ENCODE assay signal across 16 mouse cellular contexts in the genomic region with DNA sequence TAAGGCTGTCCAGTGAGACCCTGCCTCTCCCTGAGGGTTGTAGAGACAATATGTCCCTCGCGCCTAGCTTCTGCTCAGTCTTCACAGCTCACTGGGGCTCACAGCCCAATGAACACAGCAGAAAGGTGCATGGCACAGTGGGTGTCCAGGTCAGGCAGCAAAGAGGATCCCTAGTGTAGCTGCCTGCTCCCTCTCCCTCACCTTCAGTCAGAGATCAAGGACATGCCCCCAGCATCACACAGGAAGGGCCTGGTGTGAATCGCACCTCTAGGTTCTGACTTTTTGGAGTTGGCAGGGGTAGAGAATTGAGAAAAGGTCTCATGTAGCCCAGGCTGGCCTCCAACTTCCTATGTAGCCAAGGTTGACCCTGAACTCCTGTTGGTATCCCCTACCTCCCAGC. TPM values are rescaled to one million over a fixed set of nuclear protein-coding genes. Genes with fewer than 3 reads are reported as not detected.
DNase-seq lines count a peak whose midpoint lies in the region; ATAC-seq and TF ChIP-seq lines count a peak whose summit lies in the region.
"Had no signal": no experiment of that assay in that cellular context is flagged by ENCODE, and none has a peak within 500 bp of the region (broad histone marks: within the 10 kb centered on the region; RNA-seq: fewer than 3 reads in every experiment).

No protein-coding gene starts in this region.

- ATAC-seq in kidney, embryonic 15.5 days (replicated peaks; ENCODE audit: low FRiP score): no peak
- no peak for ATAC-seq in intestine, embryonic 16.5 days
- no peak for ATAC-seq in neural tube, embryonic 15.5 days (ENCODE audit: low FRiP score)

- H3K4me2 ChIP-seq in kidney, embryonic 15.5 days: peak overlapping the region; percentile 88
- H3K4me2 ChIP-seq in intestine, embryonic 16.5 days (ENCODE audit: low read depth, low read length): no peak overlapping the region
- H3K4me2 ChIP-seq in neural tube, embryonic 15.5 days: no peak overlapping the region

- no peak for TF ChIP-seq POLR2A in small intestine, adult 2 months (IDR thresholded peaks at IDR 0.05; ENCODE audit: low read depth, low read length)

- WGBS in kidney, embryonic 15.5 days: 86% methylated on average over 3 of the region's 3 CpGs
- WGBS in intestine, embryonic 16.5 days: 78% methylated on average over 3 of the region's 3 CpGs
- WGBS in small intestine, adult 2 months: 77% methylated on average over 3 of the region's 3 CpGs
- 78% methylated on average over 3 of the region's 3 CpGs for WGBS in neural tube, embryonic 15.5 days

- 0 out of 2 replicates have a peak overlapping the region, but pooled peaks have one; percentile 94 for H3K27ac ChIP-seq in kidney, embryonic 15.5 days
- H3K27ac ChIP-seq in ES-E14 (ENCODE audit: insufficient read depth, low read depth, low read length, poor library complexity, severe bottlenecking): no peak overlapping the region
- 0 out of 2 replicates have a peak overlapping the region, but pooled peaks have one; percentile 9 for H3K27ac ChIP-seq in intestine, embryonic 16.5 days (ENCODE audit: low read length)
- peak overlapping the region; percentile 18; the same call in 1 of the 2 replicates for H3K27ac ChIP-seq in small intestine, adult 2 months (ENCODE audit: insufficient read depth, low read depth, low read length)
- H3K27ac ChIP-seq in neural tube, embryonic 15.5 days (replicated peaks): no peak overlapping the region
- H3K27ac ChIP-seq: forebrain, embryonic 15.5 days had no signal

- 0 out of 2 replicates have a peak, but pooled peaks cover 2% of the 10 kb centered on the region for H3K27me3 ChIP-seq in kidney, embryonic 15.5 days
- H3K27me3 ChIP-seq in intestine, embryonic 16.5 days (replicated peaks; ENCODE audit: control insufficient read depth, insufficient read depth, low read length): no peaks in the 10 kb centered on the region
- H3K27me3 ChIP-seq in small intestine, adult 2 months (ENCODE audit: control insufficient read depth, insufficient read depth, low read length): no peaks in the 10 kb centered on the region
- H3K27me3 ChIP-seq in neural tube, embryonic 15.5 days (replicated peaks): no peaks in the 10 kb centered on the region
- H3K27me3 ChIP-seq: forebrain, embryonic 15.5 days; hindbrain, embryonic 15.5 days had no signal

- no peaks in the 10 kb centered on the region for H3K9me3 ChIP-seq in kidney, embryonic 15.5 days (replicated peaks)
- no peaks in the 10 kb centered on the region for H3K9me3 ChIP-seq in ES-E14 (ENCODE audit: control insufficient read depth, insufficient read depth, low read depth, low read length)
- no peaks in the 10 kb centered on the region for H3K9me3 ChIP-seq in intestine, embryonic 16.5 days (ENCODE audit: control insufficient read depth, low read length)
- no peaks in the 10 kb centered on the region for H3K9me3 ChIP-seq in neural tube, embryonic 15.5 days (replicated peaks)
- H3K9me3 ChIP-seq: forebrain, embryonic 15.5 days; hindbrain, embryonic 15.5 days had no signal

- peaks cover 10% of the 10 kb centered on the region for H3K36me3 ChIP-seq in kidney, embryonic 15.5 days
- peaks cover 6% of the 10 kb centered on the region; the same call in 1 of the 2 replicates for H3K36me3 ChIP-seq in ES-E14 (ENCODE audit: control insufficient read depth, insufficient read depth, low read length, poor library complexity, severe bottlenecking)
- peaks cover under 1% of the 10 kb centered on the region; the same call in 1 of the 2 replicates for H3K36me3 ChIP-seq in intestine, embryonic 16.5 days (ENCODE audit: control insufficient read depth, insufficient read depth, low read length)
- H3K36me3 ChIP-seq in small intestine, adult 2 months (ENCODE audit: control insufficient read depth, insufficient read depth, low read length): peaks cover 6% of the 10 kb centered on the region
- peaks cover 5% of the 10 kb centered on the region; the same call in 1 of the 2 replicates for H3K36me3 ChIP-seq in neural tube, embryonic 15.5 days

- in situ Hi-C loops in ES-E14 (cut with MboI; ENCODE audit: low sequenced_read_pairs in 2 of 2, unreplicated experiment in 2 of 2): no loop called here

- intact Hi-C loops in gastrocnemius, postnatal 14 days (cut with DNase I; ENCODE audit: low total_unique reads): no loop called here

- no peak for DNase-seq in kidney, adult 8-10 months
- no peak for DNase-seq in ES-E14 (ENCODE audit: low read depth, low spot score)
- DNase-seq in gastrocnemius, postnatal 14 days: no peak
- DNase-seq: kidney, postnatal 36 days; thymus, postnatal 14 days had no signal

- peak overlapping the region; percentile 91 for H3K4me3 ChIP-seq in kidney, embryonic 15.5 days (replicated peaks)
- H3K4me3 ChIP-seq in ES-E14 (ENCODE audit: insufficient read depth in 1 of 2, low read depth in 1 of 2, low read length in 2 of 2, poor library complexity in 1 of 2, severe bottlenecking in 1 of 2): no peak overlapping the region
- no peak overlapping the region for H3K4me3 ChIP-seq in intestine, embryonic 16.5 days (ENCODE audit: low read length)
- no peak overlapping the region for H3K4me3 ChIP-seq in small intestine, adult 2 months (ENCODE audit: low read depth, low read length)
- no peak overlapping the region for H3K4me3 ChIP-seq in neural tube, embryonic 15.5 days (replicated peaks)

- no peak for TF ChIP-seq CTCF in small intestine, adult 2 months (IDR thresholded peaks at IDR 0.05; ENCODE audit: extremely low read depth, insufficient read length, insufficient replicate concordance, low read depth, low read length)

- H3K9ac ChIP-seq in kidney, embryonic 15.5 days: no peak overlapping the region
- peak overlapping the region; percentile 25; the same call in 1 of the 2 replicates for H3K9ac ChIP-seq in ES-E14 (ENCODE audit: insufficient read depth, low read depth, low read length, poor library complexity, severe bottlenecking)
- H3K9ac ChIP-seq in intestine, embryonic 16.5 days (ENCODE audit: low read depth, low read length): 0 out of 2 replicates have a peak overlapping the region, but pooled peaks have one; percentile 11
- no peak overlapping the region for H3K9ac ChIP-seq in neural tube, embryonic 15.5 days (replicated peaks)
- H3K9ac ChIP-seq: forebrain, embryonic 15.5 days; hindbrain, embryonic 15.5 days had no signal

- peaks cover 44% of the 10 kb centered on the region for H3K4me1 ChIP-seq in kidney, embryonic 15.5 days
- H3K4me1 ChIP-seq in ES-E14 (ENCODE audit: control insufficient read depth in 2 of 2, insufficient read depth in 2 of 2, low read length in 2 of 2, poor library complexity in 1 of 2): peaks cover 0 to 13% of the 10 kb centered on the region in 2 experiments; a peak in 3 of 4 replicates
- peaks cover 29% of the 10 kb centered on the region for H3K4me1 ChIP-seq in intestine, embryonic 16.5 days (ENCODE audit: control insufficient read depth, insufficient read depth, low read length)
- peaks cover 26% of the 10 kb centered on the region for H3K4me1 ChIP-seq in small intestine, adult 2 months (ENCODE audit: control insufficient read depth, insufficient read depth, insufficient read length, low read length)
- H3K4me1 ChIP-seq in neural tube, embryonic 15.5 days: peaks cover 25% of the 10 kb centered on the region

TF ChIP-seq in ES-E14, 5 proteins besides CTCF, POLR2A, EP300 and RAD21 (continues in another document):
- TF ChIP-seq MAFK (IDR thresholded peaks at IDR 0.05; ENCODE audit: insufficient read depth, low read depth, low read length): no peak
- no peak for TF ChIP-seq ZC3H11A (IDR thresholded peaks at IDR 0.05; ENCODE audit: borderline replicate concordance, low read depth, low read length)
- no peak for TF ChIP-seq CHD2 (IDR thresholded peaks at IDR 0.05; ENCODE audit: low read depth, low read length)
- TF ChIP-seq ZNF384 (IDR thresholded peaks at IDR 0.05; ENCODE audit: low read depth, low read length): no peak

RNA-seq across cellular contexts. Expression of a gene that starts 1.4 kb away (rescaled TPM):
- 130 and 138 TPM in 2 replicates for polyA plus RNA-seq in kidney, embryonic 15.5 days (2015; fragmentation: Nextera tagmentation; extraction: Ambion mirVana)
- 90.9 and 108 TPM in 2 replicates for total RNA-seq in ES-E14 (2012; rRNA removed)
- polyA plus RNA-seq in intestine, embryonic 16.5 days (2015; fragmentation: Nextera tagmentation; extraction: Ambion mirVana): 62.7 and 62.9 TPM in 2 replicates
- polyA plus RNA-seq in small intestine, adult 2 months (2012; rRNA removed): 45.6 and 101 TPM in 2 replicates
- 33.4 and 51.7 TPM in 2 replicates for polyA plus RNA-seq in neural tube, embryonic 15.5 days (2015; fragmentation: Nextera tagmentation; extraction: Ambion mirVana)
- 10 to 100 TPM; 18.1 to 24.6 TPM for total RNA-seq in gastrocnemius, postnatal 14 days (2021)

RNA-seq across cellular contexts. Expression of a gene that starts 28.2 kb away (rescaled TPM):
- polyA plus RNA-seq in kidney, embryonic 15.5 days (2015; fragmentation: Nextera tagmentation; extraction: Ambion mirVana): 790 and 798 TPM in 2 replicates
- total RNA-seq in ES-E14 (2012; rRNA removed): 995 and 1,362 TPM in 2 replicates
- 1,179 and 1,252 TPM in 2 replicates for polyA plus RNA-seq in intestine, embryonic 16.5 days (2015; fragmentation: Nextera tagmentation; extraction: Ambion mirVana)
- polyA plus RNA-seq in small intestine, adult 2 months (2012; rRNA removed): 2,051 and 2,588 TPM in 2 replicates
- 731 and 790 TPM in 2 replicates for polyA plus RNA-seq in neural tube, embryonic 15.5 days (2015; fragmentation: Nextera tagmentation; extraction: Ambion mirVana)
- total RNA-seq in gastrocnemius, postnatal 14 days (2021): 100 to 1,000 TPM; 793 to 884 TPM

RNA-seq across cellular contexts. Expression of a gene that starts 35.5 kb away (rescaled TPM):
- polyA plus RNA-seq in kidney, embryonic 15.5 days (2015; fragmentation: Nextera tagmentation; extraction: Ambion mirVana): 260 and 283 TPM in 2 replicates
- total RNA-seq in ES-E14 (2012; rRNA removed): 131 and 134 TPM in 2 replicates
- 133 and 144 TPM in 2 replicates for polyA plus RNA-seq in intestine, embryonic 16.5 days (2015; fragmentation: Nextera tagmentation; extraction: Ambion mirVana)
- 55.1 and 85.7 TPM in 2 replicates for polyA plus RNA-seq in small intestine, adult 2 months (2012; rRNA removed)
- polyA plus RNA-seq in neural tube, embryonic 15.5 days (2015; fragmentation: Nextera tagmentation; extraction: Ambion mirVana): 195 and 209 TPM in 2 replicates
- total RNA-seq in gastrocnemius, postnatal 14 days (2021): 100 to 1,000 TPM in 1 of 2 experiments, 10 to 100 TPM in 1; 81.0 to 102 TPM

RNA-seq across cellular contexts. Expression of a gene that starts 47.4 kb away (rescaled TPM):
- 7.1 and 8.4 TPM in 2 replicates for polyA plus RNA-seq in kidney, embryonic 15.5 days (2015; fragmentation: Nextera tagmentation; extraction: Ambion mirVana)
- total RNA-seq in ES-E14 (2012; rRNA removed): 27.1 and 28.9 TPM in 2 replicates
- 1.9 and 2.7 TPM in 2 replicates for polyA plus RNA-seq in intestine, embryonic 16.5 days (2015; fragmentation: Nextera tagmentation; extraction: Ambion mirVana)
- polyA plus RNA-seq in small intestine, adult 2 months (2012; rRNA removed): 10.3 and 20.6 TPM in 2 replicates
- polyA plus RNA-seq in neural tube, embryonic 15.5 days (2015; fragmentation: Nextera tagmentation; extraction: Ambion mirVana): 9.1 and 14.0 TPM in 2 replicates
- total RNA-seq in gastrocnemius, postnatal 14 days (2021): 1 to 10 TPM; 5.2 to 6.0 TPM

RNA-seq across cellular contexts. Expression of a gene that starts 59.8 kb away (rescaled TPM):
- not detected in 2 replicates for polyA plus RNA-seq in kidney, embryonic 15.5 days (2015; fragmentation: Nextera tagmentation; extraction: Ambion mirVana)
- not detected in 2 replicates for total RNA-seq in ES-E14 (2012; rRNA removed)
- polyA plus RNA-seq in intestine, embryonic 16.5 days (2015; fragmentation: Nextera tagmentation; extraction: Ambion mirVana): 0.06 and 0.10 TPM in 2 replicates
- 0.29 and 2.8 TPM in 2 replicates for polyA plus RNA-seq in small intestine, adult 2 months (2012; rRNA removed)
- 0.63 and 1.0 TPM in 2 replicates for polyA plus RNA-seq in neural tube, embryonic 15.5 days (2015; fragmentation: Nextera tagmentation; extraction: Ambion mirVana)
- not detected for total RNA-seq in gastrocnemius, postnatal 14 days (2021)
- total RNA-seq: adrenal gland, adult 18-20 months; left cerebral cortex, adult 8-10 months had no signal
- polyA plus RNA-seq: gonadal fat pad, adult 2 months; lung, embryonic 16.5 days; spleen, adult 2 months had no signal

Comparison
In these comparisons a context has a peak if more than half of its experiments do, and no peak if none do; other contexts are left out.
1. H3K27ac ChIP-seq: peak in kidney, embryonic 15.5 days (single experiment), intestine, embryonic 16.5 days (single experiment) and small intestine, adult 2 months (single experiment); none in ES-E14 (single experiment) and neural tube, embryonic 15.5 days (single experiment).
2. H3K9ac ChIP-seq: peak in ES-E14 (single experiment) and intestine, embryonic 16.5 days (single experiment); none in kidney, embryonic 15.5 days (single experiment) and neural tube, embryonic 15.5 days (single experiment).